Mouse (Mus musculus): Measurements from ENCODE around the gene Ankrd36.

DNA sequence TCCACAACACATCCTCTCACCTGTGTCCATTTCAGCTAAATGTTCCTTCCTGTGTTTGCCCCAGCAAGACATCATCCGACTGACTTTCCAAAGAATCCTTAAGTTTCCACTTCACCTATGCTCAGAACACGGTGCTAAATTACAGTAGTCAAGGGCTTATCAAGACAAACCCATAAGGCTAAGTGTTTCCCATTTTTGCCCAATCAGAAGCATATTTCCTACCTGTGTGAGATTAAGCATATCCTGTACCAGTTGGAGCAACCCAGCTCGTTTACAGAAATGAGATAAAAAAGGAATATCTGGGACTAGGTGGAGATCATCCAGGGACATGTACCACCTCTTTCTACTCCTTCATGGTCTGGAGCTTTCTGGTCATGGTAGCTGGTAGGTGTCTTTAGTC, 22.8 kb upstream of the Ankrd36 start:
- TF ChIP-seq POLR2A (IDR thresholded peaks at IDR 0.05; ENCODE audit: borderline replicate concordance, extremely low read depth, low read depth, low read length) (no peak), CTCF (IDR thresholded peaks at IDR 0.05; ENCODE audit: insufficient read depth, low read length) (no peak)
